Mouse (Mus musculus) CD4-positive naive resting alpha-beta T cell, adult 57 days (primary cell): Measurements from ENCODE around the gene Gm14137. TPM values are rescaled to one million over a fixed set of nuclear protein-coding genes. Genes with fewer than 3 reads are reported as not detected.

Experiments used
- total RNA-seq: library from RNA; stranded (reverse); gene quantifications from one replicate; pipeline ENCODE4 v1.2.4, GENCODE M21; 2023

Gm14137 gene
- total RNA-seq, result 0.30 TPM

GRCm38 (mm10) chr2:119173991-119174651, at the start of gene Gm14137:
TSS of gene Gm14137 (plus strand) at chr2:119174509.

DNA sequence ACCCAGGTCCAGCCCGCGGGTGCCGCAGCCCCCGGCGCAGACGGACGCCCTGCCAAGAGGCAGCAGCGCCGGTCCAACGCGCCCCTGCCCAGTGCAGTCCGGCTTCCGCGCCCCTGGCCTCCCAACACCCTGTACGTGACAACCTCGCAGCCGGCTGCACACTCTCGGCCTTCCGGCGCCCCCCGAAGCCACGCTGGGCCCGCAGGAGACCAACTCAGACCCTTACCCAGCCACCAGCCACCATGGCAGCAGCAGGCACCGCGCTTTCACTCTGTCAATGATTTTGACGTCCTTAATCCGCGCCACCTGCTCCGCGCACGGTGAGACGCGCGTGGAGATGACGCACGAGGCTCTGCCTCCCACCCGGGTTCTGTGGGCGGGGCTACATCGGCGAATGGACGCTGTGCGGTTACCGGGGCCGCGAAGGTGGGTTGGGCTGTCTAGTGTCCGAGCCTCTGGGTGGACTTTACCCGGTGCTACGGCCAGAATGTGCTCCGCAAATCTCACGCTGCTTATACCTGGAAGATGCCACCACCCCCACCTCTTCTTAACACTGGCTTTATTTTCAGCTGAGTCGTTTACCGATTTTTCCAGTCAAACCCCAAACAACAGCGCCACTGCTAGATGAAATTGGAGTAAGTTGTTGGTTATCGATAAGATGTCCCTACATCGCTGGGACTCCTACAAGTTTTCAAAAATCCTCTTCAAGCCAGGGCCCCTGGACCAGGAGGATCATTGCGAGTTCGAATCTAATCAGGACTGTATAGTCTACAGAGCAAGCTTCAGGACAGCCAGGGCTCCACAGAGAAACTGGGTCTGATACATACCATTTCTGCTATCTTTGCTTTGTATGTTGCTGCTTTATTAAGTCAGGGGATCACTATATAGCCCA, 17.4 kb upstream of the Gm14137 start, which contains the start of gene Rmdn3:
Rmdn3 (minus strand) TSS at position 354 of the 892 bp plus-strand sequence.

GRCm38 (mm10) chr2:119166901-119167865, 7.1 kb upstream of the Gm14137 start, which contains the start of gene Gchfr:
TSS of gene Gchfr (plus strand) at chr2:119167773.

DNA sequence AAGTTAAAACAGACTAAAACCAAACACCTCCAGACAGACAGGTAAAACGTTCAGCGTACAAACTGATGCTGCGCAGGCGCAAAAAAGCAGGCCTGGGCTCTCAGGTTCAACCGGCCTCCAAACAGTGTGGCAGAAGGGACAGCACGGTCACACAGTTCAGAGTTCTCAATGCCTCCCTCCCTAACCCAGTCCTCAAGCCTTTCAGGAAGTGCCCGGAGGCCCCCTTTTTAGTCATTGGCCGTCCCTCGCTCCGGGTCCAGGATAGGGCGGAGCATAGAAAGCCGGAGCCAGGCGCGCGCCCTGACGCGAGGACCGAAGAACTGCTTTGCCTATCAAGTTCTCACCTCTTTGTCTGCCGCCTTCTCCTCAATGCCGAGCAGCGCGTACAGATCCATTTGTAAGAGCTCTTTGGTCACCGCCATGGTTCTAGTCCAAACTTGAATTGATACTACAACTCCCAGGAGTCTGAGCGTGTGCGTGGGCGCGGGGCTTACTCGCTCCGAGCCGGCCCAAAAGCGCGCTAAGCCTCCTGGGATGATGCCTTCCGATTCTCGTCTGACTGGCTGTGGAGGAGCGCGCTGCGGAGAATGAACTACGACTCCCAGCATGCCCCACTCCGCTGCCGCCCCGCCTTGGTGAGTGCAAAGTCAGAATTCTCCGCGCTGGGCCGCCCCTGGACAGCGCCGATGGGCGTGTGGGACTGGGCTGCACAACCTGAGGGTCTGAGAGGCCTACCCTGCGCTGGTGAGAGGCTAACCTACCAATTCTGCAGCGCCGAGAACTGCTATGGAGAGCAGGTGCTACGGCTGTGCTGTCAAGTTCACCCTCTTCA, 34.3 kb downstream of the Gm14137 start, which contains the start of the genes Zfyve19 and Dnajc17:
Zfyve19 (plus strand) TSS at position 274 of the 832 bp plus-strand sequence.
Dnajc17 (minus strand) TSS at position 452 of the 832 bp plus-strand sequence.

Other genes starting within 250 kb of the Gm14137 start
- 3.8 TPM for gene Chst14, start 248.0 kb upstream of the Gm14137 start, total RNA-seq
- 12.6 TPM for gene Ccdc32, start 145.1 kb upstream of the Gm14137 start, total RNA-seq
- 12.7 TPM for gene Rpusd2, start 139.7 kb upstream of the Gm14137 start, total RNA-seq
- gene Knl1, start 127.4 kb upstream of the Gm14137 start, total RNA-seq, result 1.2 TPM
- gene Rad51, start 61.7 kb upstream of the Gm14137 start, total RNA-seq, result 1.1 TPM
- gene Rmdn3, start 17.5 kb upstream of the Gm14137 start, total RNA-seq, result 23.4 TPM
- gene Gchfr, start 6.7 kb upstream of the Gm14137 start, total RNA-seq, result not detected
- 32.5 TPM for gene Zfyve19, start 34.1 kb downstream of the Gm14137 start, total RNA-seq
- gene Dnajc17, start 34.3 kb downstream of the Gm14137 start, total RNA-seq, result 22.2 TPM
- gene Ppp1r14d, start 55.4 kb downstream of the Gm14137 start, total RNA-seq, result not detected
- 0.53 TPM for gene Spint1, start 62.9 kb downstream of the Gm14137 start, total RNA-seq
- gene Rhov, start 96.8 kb downstream of the Gm14137 start, total RNA-seq, result not detected
- gene Vps18, start 114.2 kb downstream of the Gm14137 start, total RNA-seq, result 23.3 TPM
- gene Dll4, start 151.3 kb downstream of the Gm14137 start, total RNA-seq, result not detected
- gene Chac1, start 176.7 kb downstream of the Gm14137 start, total RNA-seq, result 0.59 TPM